Mouse (Mus musculus): Measurements from ENCODE around the gene Ms4a18. TPM values are rescaled to one million over a fixed set of nuclear protein-coding genes. Genes with fewer than 3 reads are reported as not detected.

Gene Ms4a18
- polyA plus RNA-seq, 1 experiment from 2014 or later = not detected

DNA sequence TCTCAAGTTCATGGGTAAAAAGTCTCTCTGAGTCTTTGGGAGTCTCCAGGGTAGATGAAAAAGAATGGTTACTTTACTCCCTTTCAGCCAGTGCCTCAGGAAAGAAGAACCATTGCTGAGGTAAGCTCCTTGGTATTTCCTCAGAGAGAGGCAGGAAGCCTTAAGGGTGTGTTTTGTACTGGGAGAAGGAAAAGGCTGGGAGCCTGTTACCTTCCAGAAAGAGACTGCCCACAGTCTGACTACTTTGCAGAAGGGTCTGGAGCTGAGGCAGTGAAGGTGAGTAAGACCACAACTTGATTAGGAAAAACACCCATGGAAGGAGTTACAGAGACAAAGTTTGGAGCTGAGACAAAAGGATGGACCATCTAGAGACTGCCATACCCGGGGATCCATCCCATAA is 30.7 kb upstream of the Ms4a18 start:
- 50% methylated on average over 1 of the region's 1 CpGs for WGBS
- Histone ChIP-seq H3K9ac (ENCODE audit: low read length) (no peak overlapping the region), H3K27me3 (ENCODE audit: control insufficient read depth, insufficient read depth, low read length) (no peaks in the 10 kb centered on the region), H3K36me3 (ENCODE audit: control insufficient read depth, insufficient read depth) (no peaks in the 10 kb centered on the region), H3K4me1 (ENCODE audit: control insufficient read depth, insufficient read depth, low read length) (peaks cover 3% of the 10 kb centered on the region; the same call in 1 of the 2 replicates), H3K4me2 (ENCODE audit: low read depth, low read length) (no peak overlapping the region), H3K27ac (ENCODE audit: low read length) (no peak overlapping the region), H3K4me3 (ENCODE audit: low read length) (no peak overlapping the region), H3K9me3 (replicated peaks; ENCODE audit: control insufficient read depth, low read length) (no peaks in the 10 kb centered on the region)
- ATAC-seq (replicated peaks; ENCODE audit: extremely low read depth, insufficient read depth, low FRiP score) = no peak

- Histone ChIP-seq H3K4me2 (ENCODE audit: low read depth, low read length) (no peak overlapping the region), H3K9me3 (replicated peaks; ENCODE audit: control insufficient read depth, low read length) (no peaks in the 10 kb centered on the region), H3K4me3 (ENCODE audit: low read length) (no peak overlapping the region), H3K36me3 (ENCODE audit: control insufficient read depth, insufficient read depth) (no peaks in the 10 kb centered on the region), H3K27me3 (ENCODE audit: control insufficient read depth, insufficient read depth, low read length) (no peaks in the 10 kb centered on the region), H3K4me1 (ENCODE audit: control insufficient read depth, insufficient read depth, low read length) (peaks cover 3% of the 10 kb centered on the region; the same call in 1 of the 2 replicates), H3K9ac (ENCODE audit: low read length) (no peak overlapping the region), H3K27ac (ENCODE audit: low read length) (no peak overlapping the region)
- 67% methylated on average over 6 of the region's 6 CpGs for WGBS
- no peak for ATAC-seq (replicated peaks; ENCODE audit: extremely low read depth, insufficient read depth, low FRiP score)
Observed at GRCm38 (mm10) chr19:11048009-11048408, 30.2 kb upstream of the Ms4a18 start.

DNA sequence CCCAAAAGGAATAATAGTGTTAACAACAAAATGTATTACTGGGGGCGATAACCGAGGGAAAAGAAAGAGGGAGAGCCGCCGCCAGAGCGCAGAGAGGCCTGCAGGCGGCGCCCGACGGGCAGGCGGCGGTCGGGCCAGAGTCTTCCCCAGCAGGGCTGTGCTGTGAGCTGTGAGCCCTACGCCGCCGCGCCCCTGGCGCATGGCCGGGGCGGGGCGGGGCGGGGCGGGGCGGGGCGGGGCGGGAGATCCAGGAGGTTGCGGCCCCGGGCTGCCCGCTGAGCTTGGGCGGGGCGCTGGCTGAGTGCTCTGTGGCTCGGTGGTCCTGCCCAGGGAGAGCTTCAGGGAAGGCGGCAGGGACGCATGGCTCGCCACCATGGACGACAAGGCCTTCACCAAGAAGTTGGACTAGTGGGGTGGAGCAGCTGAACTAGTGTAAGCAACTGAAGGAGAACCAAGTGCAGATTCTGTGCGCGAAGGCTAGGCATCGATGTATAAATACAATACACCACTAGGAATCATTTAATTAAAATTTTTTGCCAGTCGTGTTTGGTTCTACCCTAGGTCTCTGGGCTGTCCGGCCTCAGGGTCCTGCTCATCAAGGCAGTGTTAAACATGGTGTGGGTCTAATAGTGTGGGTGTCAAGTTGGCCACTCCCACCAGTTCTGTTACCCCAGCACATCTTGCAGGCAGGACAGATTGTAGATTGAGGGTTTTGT is 27.3 kb upstream of the Ms4a18 start:
- Histone ChIP-seq H3K27me3 (ENCODE audit: control insufficient read depth, insufficient read depth, low read length) (no peaks in the 10 kb centered on the region), H3K9ac (ENCODE audit: low read length) (peak overlapping the region; percentile 59), H3K27ac (ENCODE audit: low read length) (no peak overlapping the region), H3K4me2 (ENCODE audit: low read depth, low read length) (peak overlapping the region; percentile 76), H3K4me1 (ENCODE audit: control insufficient read depth, insufficient read depth, low read length) (peaks cover 3% of the 10 kb centered on the region; the same call in 1 of the 2 replicates), H3K9me3 (replicated peaks; ENCODE audit: control insufficient read depth, low read length) (no peaks in the 10 kb centered on the region), H3K36me3 (ENCODE audit: control insufficient read depth, insufficient read depth) (no peaks in the 10 kb centered on the region), H3K4me3 (ENCODE audit: low read length) (peak overlapping the region; percentile 50)
- peak; percentile 99 for ATAC-seq (replicated peaks; ENCODE audit: extremely low read depth, insufficient read depth, low FRiP score)
- WGBS = 7% methylated on average over 37 of the region's 40 CpGs

- 25% methylated on average over 5 of the region's 5 CpGs for WGBS
Observed at GRCm38 (mm10) chr19:11044671-11044995, 26.8 kb upstream of the Ms4a18 start.

GRCm38 (mm10) chr19:11037570-11037969 is 19.7 kb upstream of the Ms4a18 start:
- Histone ChIP-seq H3K4me1 (ENCODE audit: control insufficient read depth, insufficient read depth, low read length) (no peaks in the 10 kb centered on the region), H3K27me3 (ENCODE audit: control insufficient read depth, insufficient read depth, low read length) (no peaks in the 10 kb centered on the region), H3K36me3 (ENCODE audit: control insufficient read depth, insufficient read depth) (no peaks in the 10 kb centered on the region), H3K9me3 (replicated peaks; ENCODE audit: control insufficient read depth, low read length) (no peaks in the 10 kb centered on the region), H3K9ac (ENCODE audit: low read length) (no peak overlapping the region), H3K4me2 (ENCODE audit: low read depth, low read length) (no peak overlapping the region), H3K4me3 (ENCODE audit: low read length) (no peak overlapping the region), H3K27ac (ENCODE audit: low read length) (no peak overlapping the region)
- ATAC-seq (replicated peaks; ENCODE audit: extremely low read depth, insufficient read depth, low FRiP score) = no peak

More at GRCm38 (mm10) chr19:11044671-11044995, 26.8 kb upstream of the Ms4a18 start:
- H3K9me3 ChIP-seq (replicated peaks; ENCODE audit: control insufficient read depth, low read length) = no peaks in the 10 kb centered on the region
- no peak overlapping the region for H3K27ac ChIP-seq (ENCODE audit: low read length)
- peak; percentile 15; the same call in 1 of the 2 replicates for ATAC-seq (replicated peaks; ENCODE audit: extremely low read depth, insufficient read depth, low FRiP score)
- H3K4me3 ChIP-seq (ENCODE audit: low read length) = peak overlapping the region; percentile 50
- peak overlapping the region; percentile 76 for H3K4me2 ChIP-seq (ENCODE audit: low read depth, low read length)
- H3K9ac ChIP-seq (ENCODE audit: low read length) = peak overlapping the region; percentile 59
- no peaks in the 10 kb centered on the region for H3K36me3 ChIP-seq (ENCODE audit: control insufficient read depth, insufficient read depth)
- no peaks in the 10 kb centered on the region for H3K27me3 ChIP-seq (ENCODE audit: control insufficient read depth, insufficient read depth, low read length)
- peaks cover 3% of the 10 kb centered on the region; the same call in 1 of the 2 replicates for H3K4me1 ChIP-seq (ENCODE audit: control insufficient read depth, insufficient read depth, low read length)

GRCm38 (mm10) chr19:11022382-11022781 is 4.6 kb upstream of the Ms4a18 start:
- Histone ChIP-seq H3K36me3 (ENCODE audit: control insufficient read depth, insufficient read depth) (no peaks in the 10 kb centered on the region), H3K27me3 (ENCODE audit: control insufficient read depth, insufficient read depth, low read length) (no peaks in the 10 kb centered on the region), H3K9ac (ENCODE audit: low read length) (no peak overlapping the region), H3K4me1 (ENCODE audit: control insufficient read depth, insufficient read depth, low read length) (no peaks in the 10 kb centered on the region), H3K4me3 (ENCODE audit: low read length) (no peak overlapping the region), H3K27ac (ENCODE audit: low read length) (no peak overlapping the region), H3K4me2 (ENCODE audit: low read depth, low read length) (no peak overlapping the region), H3K9me3 (replicated peaks; ENCODE audit: control insufficient read depth, low read length) (no peaks in the 10 kb centered on the region)
- no peak for ATAC-seq (replicated peaks; ENCODE audit: extremely low read depth, insufficient read depth, low FRiP score)

- Histone ChIP-seq H3K36me3 (ENCODE audit: control insufficient read depth, insufficient read depth) (no peaks in the 10 kb centered on the region), H3K9me3 (replicated peaks; ENCODE audit: control insufficient read depth, low read length) (no peaks in the 10 kb centered on the region), H3K27me3 (ENCODE audit: control insufficient read depth, insufficient read depth, low read length) (no peaks in the 10 kb centered on the region), H3K4me3 (ENCODE audit: low read length) (no peak overlapping the region), H3K4me1 (ENCODE audit: control insufficient read depth, insufficient read depth, low read length) (no peaks in the 10 kb centered on the region), H3K9ac (ENCODE audit: low read length) (no peak overlapping the region), H3K27ac (ENCODE audit: low read length) (no peak overlapping the region), H3K4me2 (ENCODE audit: low read depth, low read length) (no peak overlapping the region)
- ATAC-seq (replicated peaks; ENCODE audit: extremely low read depth, insufficient read depth, low FRiP score) = no peak
- 57% methylated on average over 2 of the region's 2 CpGs for WGBS
Observed at GRCm38 (mm10) chr19:11017251-11017650, 580 bp downstream of the Ms4a18 start.

- Histone ChIP-seq H3K27ac (ENCODE audit: low read length) (no peak overlapping the region), H3K4me1 (ENCODE audit: control insufficient read depth, insufficient read depth, low read length) (no peaks in the 10 kb centered on the region), H3K27me3 (ENCODE audit: control insufficient read depth, insufficient read depth, low read length) (no peaks in the 10 kb centered on the region), H3K36me3 (ENCODE audit: control insufficient read depth, insufficient read depth) (no peaks in the 10 kb centered on the region), H3K9ac (ENCODE audit: low read length) (no peak overlapping the region), H3K9me3 (replicated peaks; ENCODE audit: control insufficient read depth, low read length) (no peaks in the 10 kb centered on the region), H3K4me2 (ENCODE audit: low read depth, low read length) (no peak overlapping the region), H3K4me3 (ENCODE audit: low read length) (no peak overlapping the region)
- WGBS = 70% methylated on average over 1 of the region's 1 CpGs
- ATAC-seq (replicated peaks; ENCODE audit: extremely low read depth, insufficient read depth, low FRiP score) = no peak
Observed at GRCm38 (mm10) chr19:11015998-11016397, 1.8 kb downstream of the Ms4a18 start.

DNA sequence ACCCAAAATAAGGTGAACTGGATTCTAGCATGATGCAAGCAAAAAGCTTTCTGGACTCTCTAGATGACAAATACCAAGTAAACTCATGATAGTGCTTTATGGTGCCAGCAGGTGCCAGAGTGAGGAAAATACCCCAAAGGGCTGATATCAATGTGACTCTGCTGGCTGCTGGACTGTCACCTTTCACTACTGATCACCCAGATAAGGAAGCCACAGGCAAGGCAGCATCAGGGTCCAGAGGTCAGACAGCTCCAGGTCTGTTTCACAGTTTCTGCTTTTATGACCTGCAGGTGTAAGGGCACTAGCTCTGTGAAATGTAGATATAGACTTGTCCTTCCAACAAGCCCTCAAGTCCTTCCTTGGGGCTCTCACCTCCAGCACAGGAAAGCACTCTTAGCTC is 2.4 kb downstream of the Ms4a18 start:
- H3K9ac ChIP-seq (ENCODE audit: low read length) = no peak overlapping the region
- no peaks in the 10 kb centered on the region for H3K9me3 ChIP-seq (replicated peaks; ENCODE audit: control insufficient read depth, low read length)
- H3K27me3 ChIP-seq (ENCODE audit: control insufficient read depth, insufficient read depth, low read length) = no peaks in the 10 kb centered on the region
- no peak overlapping the region for H3K4me3 ChIP-seq (ENCODE audit: low read length)
- no peaks in the 10 kb centered on the region for H3K36me3 ChIP-seq (ENCODE audit: control insufficient read depth, insufficient read depth)
- H3K4me1 ChIP-seq (ENCODE audit: control insufficient read depth, insufficient read depth, low read length) = no peaks in the 10 kb centered on the region
- H3K27ac ChIP-seq (ENCODE audit: low read length) = no peak overlapping the region
- H3K4me2 ChIP-seq (ENCODE audit: low read depth, low read length) = no peak overlapping the region
- no peak for ATAC-seq (replicated peaks; ENCODE audit: extremely low read depth, insufficient read depth, low FRiP score)
